13 mouse cellular contexts compared by ENCODE assay signal in genomic region chr12:111354142-111354541, GRCm38 (mm10). TPM values are rescaled to one million over a fixed set of nuclear protein-coding genes. Genes with fewer than 3 reads are reported as not detected.
DNase-seq lines count a peak whose midpoint lies in the region; ATAC-seq lines count a peak whose summit lies in the region.
"Had no signal": no experiment of that assay in that cellular context is flagged by ENCODE, and none has a peak within 500 bp of the region (broad histone marks: within the 10 kb centered on the region; RNA-seq: fewer than 3 reads in every experiment).

No protein-coding gene starts in this region.

- ATAC-seq in hindbrain, embryonic 15.5 days (ENCODE audit: low FRiP score, low read depth), result no peak
- no peak for ATAC-seq in hindbrain, embryonic 11.5 days (ENCODE audit: low FRiP score)
- ATAC-seq in midbrain, embryonic 13.5 days, result no peak
- ATAC-seq in midbrain, embryonic 14.5 days (ENCODE audit: low FRiP score, low TSS enrichment), result no peak
- ATAC-seq in erythroblast, adult 5-6 weeks (replicated peaks; ENCODE audit: low FRiP score, poor library complexity, severe bottlenecking), result no peak

- DNase-seq in hindbrain, embryonic 11.5 days (ENCODE audit: low spot score), result no peak
- DNase-seq in midbrain, embryonic 10.5 days (ENCODE audit: low spot score), result no peak
- DNase-seq in midbrain, embryonic 14.5 days, result no peak
- DNase-seq in cerebellum, adult 9-11 months, result no peak
- DNase-seq: heart, postnatal 14 days; kidney, postnatal 14 days had no signal

- no peaks in the 10 kb centered on the region for H3K9me3 ChIP-seq in hindbrain, embryonic 15.5 days
- H3K9me3 ChIP-seq in hindbrain, embryonic 11.5 days (ENCODE audit: control insufficient read depth, low read length), result no peaks in the 10 kb centered on the region
- no peaks in the 10 kb centered on the region for H3K9me3 ChIP-seq in midbrain, embryonic 13.5 days
- H3K9me3 ChIP-seq in midbrain, embryonic 10.5 days (replicated peaks), result no peaks in the 10 kb centered on the region
- no peaks in the 10 kb centered on the region for H3K9me3 ChIP-seq in midbrain, embryonic 14.5 days (ENCODE audit: control insufficient read depth, low read length)
- H3K9me3 ChIP-seq: limb, embryonic 13.5 days; neural tube, embryonic 12.5 days had no signal

- H3K4me1 ChIP-seq in hindbrain, embryonic 15.5 days (replicated peaks), result peaks cover 56% of the 10 kb centered on the region
- H3K4me1 ChIP-seq in hindbrain, embryonic 11.5 days (replicated peaks; ENCODE audit: control insufficient read depth, insufficient read depth, low read length), result peaks cover 7% of the 10 kb centered on the region; the same call in 1 of the 2 replicates
- H3K4me1 ChIP-seq in midbrain, embryonic 13.5 days (replicated peaks), result peaks cover 60% of the 10 kb centered on the region
- H3K4me1 ChIP-seq in midbrain, embryonic 10.5 days, result peaks cover 43% of the 10 kb centered on the region
- peaks cover 31% of the 10 kb centered on the region for H3K4me1 ChIP-seq in midbrain, embryonic 14.5 days (ENCODE audit: control insufficient read depth, insufficient read depth, low read length)

- 77% methylated on average over 5 of the region's 5 CpGs for WGBS in hindbrain, embryonic 15.5 days
- WGBS in hindbrain, embryonic 11.5 days, result 90% methylated on average over 5 of the region's 5 CpGs
- 81% methylated on average over 5 of the region's 5 CpGs for WGBS in midbrain, embryonic 13.5 days
- 88% methylated on average over 5 of the region's 5 CpGs for WGBS in midbrain, embryonic 10.5 days
- WGBS in midbrain, embryonic 14.5 days, result 86% methylated on average over 5 of the region's 5 CpGs

- no peaks in the 10 kb centered on the region for H3K36me3 ChIP-seq in hindbrain, embryonic 15.5 days
- H3K36me3 ChIP-seq in hindbrain, embryonic 11.5 days (ENCODE audit: control insufficient read depth, insufficient read depth, low read length), result no peaks in the 10 kb centered on the region
- H3K36me3 ChIP-seq in midbrain, embryonic 13.5 days, result 0 out of 2 replicates have a peak, but pooled peaks cover 4% of the 10 kb centered on the region
- H3K36me3 ChIP-seq in midbrain, embryonic 10.5 days, result peaks cover 16% of the 10 kb centered on the region
- H3K36me3 ChIP-seq in midbrain, embryonic 14.5 days (ENCODE audit: control insufficient read depth, insufficient read depth, low read length), result 0 out of 2 replicates have a peak, but pooled peaks cover 3% of the 10 kb centered on the region
- H3K36me3 ChIP-seq: neural tube, embryonic 12.5 days had no signal

- H3K4me3 ChIP-seq in hindbrain, embryonic 15.5 days, result no peak overlapping the region
- H3K4me3 ChIP-seq in hindbrain, embryonic 11.5 days (ENCODE audit: low read depth, low read length), result no peak overlapping the region
- no peak overlapping the region for H3K4me3 ChIP-seq in midbrain, embryonic 13.5 days (replicated peaks)
- no peak overlapping the region for H3K4me3 ChIP-seq in midbrain, embryonic 10.5 days
- H3K4me3 ChIP-seq in midbrain, embryonic 14.5 days (replicated peaks; ENCODE audit: low read depth, low read length), result no peak overlapping the region
- H3K4me3 ChIP-seq: limb, embryonic 13.5 days; neural tube, embryonic 12.5 days had no signal

- peak overlapping the region; percentile 23; the same call in 1 of the 2 replicates for H3K27ac ChIP-seq in hindbrain, embryonic 15.5 days (replicated peaks)
- H3K27ac ChIP-seq in hindbrain, embryonic 11.5 days (ENCODE audit: low read depth, low read length), result no peak overlapping the region
- peak overlapping the region; percentile 48 for H3K27ac ChIP-seq in midbrain, embryonic 13.5 days
- H3K27ac ChIP-seq in midbrain, embryonic 10.5 days (replicated peaks), result no peak overlapping the region
- H3K27ac ChIP-seq in midbrain, embryonic 14.5 days (replicated peaks; ENCODE audit: low read depth, low read length), result peak overlapping the region; percentile 75
- H3K27ac ChIP-seq: limb, embryonic 13.5 days; neural tube, embryonic 12.5 days had no signal

- no peaks in the 10 kb centered on the region for H3K27me3 ChIP-seq in hindbrain, embryonic 15.5 days
- H3K27me3 ChIP-seq in hindbrain, embryonic 11.5 days (ENCODE audit: control insufficient read depth, insufficient read depth, low read length), result no peaks in the 10 kb centered on the region
- H3K27me3 ChIP-seq in midbrain, embryonic 13.5 days, result no peaks in the 10 kb centered on the region
- H3K27me3 ChIP-seq in midbrain, embryonic 10.5 days (ENCODE audit: low read depth, poor library complexity, severe bottlenecking), result no peaks in the 10 kb centered on the region
- H3K27me3 ChIP-seq in midbrain, embryonic 14.5 days (ENCODE audit: control insufficient read depth, insufficient read depth, low read length), result no peaks in the 10 kb centered on the region
- H3K27me3 ChIP-seq: neural tube, embryonic 12.5 days; Patski had no signal

- H3K9ac ChIP-seq in hindbrain, embryonic 15.5 days, result no peak overlapping the region
- H3K9ac ChIP-seq in hindbrain, embryonic 11.5 days (ENCODE audit: low read depth, low read length), result no peak overlapping the region
- peak overlapping the region; percentile 0; the same call in 1 of the 2 replicates for H3K9ac ChIP-seq in midbrain, embryonic 13.5 days (replicated peaks)
- no peak overlapping the region for H3K9ac ChIP-seq in midbrain, embryonic 14.5 days (replicated peaks; ENCODE audit: low read length)
- H3K9ac ChIP-seq: neural tube, embryonic 12.5 days had no signal

- no peak overlapping the region for H3K4me2 ChIP-seq in hindbrain, embryonic 15.5 days
- H3K4me2 ChIP-seq in hindbrain, embryonic 11.5 days (replicated peaks; ENCODE audit: low read depth, low read length), result no peak overlapping the region
- no peak overlapping the region for H3K4me2 ChIP-seq in midbrain, embryonic 13.5 days (replicated peaks)
- peak overlapping the region; percentile 27; the same call in 1 of the 2 replicates for H3K4me2 ChIP-seq in midbrain, embryonic 14.5 days (ENCODE audit: low read length)
- H3K4me2 ChIP-seq: limb, embryonic 13.5 days; neural tube, embryonic 12.5 days had no signal

RNA-seq across cellular contexts. Expression of gene Cdc42bpb, which starts 23.4 kb away (rescaled TPM):
- 41.2 and 42.4 TPM in 2 replicates for polyA plus RNA-seq in hindbrain, embryonic 15.5 days (2015; fragmentation: Nextera tagmentation; extraction: Ambion mirVana)
- polyA plus RNA-seq in hindbrain, embryonic 11.5 days (2014; fragmentation: Nextera tagmentation; extraction: Ambion mirVana), result 28.6 and 31.9 TPM in 2 replicates
- 37.7 and 39.8 TPM in 2 replicates for polyA plus RNA-seq in midbrain, embryonic 13.5 days (2015; fragmentation: Nextera tagmentation; extraction: Ambion mirVana)
- polyA plus RNA-seq in midbrain, embryonic 10.5 days (2016; fragmentation: Nextera tagmentation; extraction: Ambion mirVana), result 31.4 and 32.0 TPM in 2 replicates
- polyA plus RNA-seq in midbrain, embryonic 14.5 days (2014; fragmentation: Nextera tagmentation; extraction: Ambion mirVana), result 47.8 and 54.6 TPM in 2 replicates
- 0.58 and 10.9 TPM in 2 replicates for total RNA-seq in erythroblast, adult 5-6 weeks (2015; ENCODE audit: low replicate concordance)
- 1.8 and 2.6 TPM in 2 replicates for total RNA-seq in erythroblast, adult 5-6 weeks (2017; ENCODE audit: low replicate concordance)

RNA-seq across cellular contexts. Expression of gene Lbhd2, which starts 52.5 kb away (rescaled TPM):
- 1.6 and 1.9 TPM in 2 replicates for polyA plus RNA-seq in hindbrain, embryonic 15.5 days (2015; fragmentation: Nextera tagmentation; extraction: Ambion mirVana)
- 0.47 TPM in 1 of 2 replicates, not detected in the other for polyA plus RNA-seq in hindbrain, embryonic 11.5 days (2014; fragmentation: Nextera tagmentation; extraction: Ambion mirVana)
- 0.32 TPM in 1 of 2 replicates, not detected in the other for polyA plus RNA-seq in midbrain, embryonic 13.5 days (2015; fragmentation: Nextera tagmentation; extraction: Ambion mirVana)
- not detected in 2 replicates for polyA plus RNA-seq in midbrain, embryonic 10.5 days (2016; fragmentation: Nextera tagmentation; extraction: Ambion mirVana)
- polyA plus RNA-seq in midbrain, embryonic 14.5 days (2014; fragmentation: Nextera tagmentation; extraction: Ambion mirVana), result 2.0 and 3.3 TPM in 2 replicates
- total RNA-seq in erythroblast, adult 5-6 weeks (2015; ENCODE audit: low replicate concordance), result not detected in 2 replicates
- not detected in 2 replicates for total RNA-seq in erythroblast, adult 5-6 weeks (2017; ENCODE audit: low replicate concordance)
- total RNA-seq: gastrocnemius, postnatal 25 days; heart, postnatal 14 days had no signal
- polyA plus RNA-seq: Patski had no signal

Comparison
In these comparisons a context has a peak if more than half of its experiments do, and no peak if none do; other contexts are left out.
1. H3K27ac ChIP-seq: peak in hindbrain, embryonic 15.5 days (single experiment), midbrain, embryonic 13.5 days (single experiment) and midbrain, embryonic 14.5 days (single experiment); none in hindbrain, embryonic 11.5 days (single experiment) and midbrain, embryonic 10.5 days (single experiment).